Mouse (Mus musculus): ENCODE data around the gene Tmem201. TPM values are rescaled to one million over a fixed set of nuclear protein-coding genes. Genes with fewer than 3 reads are reported as not detected.

Gene Tmem201
- polyA plus RNA-seq, 1 experiment: 19.7 TPM

DNA sequence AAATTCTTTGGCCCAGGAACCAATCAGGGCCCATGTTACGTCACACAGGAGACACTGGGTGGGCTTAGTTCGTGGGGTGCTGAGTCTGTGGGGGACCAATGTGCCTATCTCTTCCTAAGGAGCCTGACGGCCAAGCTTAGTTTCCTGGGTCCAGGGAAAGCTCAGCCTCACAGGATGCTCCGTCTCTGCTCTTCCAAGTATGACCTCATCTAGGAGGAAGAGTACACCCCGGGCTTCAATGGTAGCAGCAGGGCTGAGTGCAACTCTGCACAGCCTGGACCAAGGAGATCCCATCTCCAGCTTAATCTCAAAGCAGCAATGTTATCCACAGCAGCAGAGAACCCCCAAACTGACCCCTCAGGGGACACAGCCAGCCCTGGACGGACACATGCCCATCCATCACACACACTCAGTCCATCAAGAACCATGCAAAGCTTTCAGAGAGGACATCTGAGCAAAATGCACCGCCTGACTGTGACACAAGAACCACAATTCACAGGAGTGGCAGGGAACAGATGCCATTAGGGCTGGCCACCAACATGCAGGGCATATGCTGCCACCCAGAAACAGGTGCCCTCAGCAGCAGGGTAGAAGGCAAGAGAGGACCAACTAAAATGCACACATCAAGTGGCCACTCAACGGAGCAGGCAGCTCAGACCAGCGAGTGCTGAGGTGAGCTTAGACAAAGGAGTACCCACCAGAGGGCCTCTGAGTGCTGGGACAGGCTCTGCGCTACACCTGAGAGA is 2.9 kb downstream of the Tmem201 start:
- 83% methylated on average over 10 of the region's 10 CpGs for WGBS
- no peak overlapping the region for H3K27ac ChIP-seq (ENCODE audit: insufficient read depth, low read depth, low read length)
- no peaks in the 10 kb centered on the region for H3K27me3 ChIP-seq (ENCODE audit: control insufficient read depth, insufficient read depth, low read length)
- H3K4me1 ChIP-seq (ENCODE audit: control insufficient read depth, insufficient read depth, insufficient read length, low read length): peaks cover 10% of the 10 kb centered on the region
- no peak overlapping the region for H3K4me3 ChIP-seq (ENCODE audit: low read depth, low read length)
- no peak for TF ChIP-seq CTCF (IDR thresholded peaks at IDR 0.05; ENCODE audit: extremely low read depth, insufficient read length, insufficient replicate concordance, low read depth, low read length)
- no peak for TF ChIP-seq POLR2A (IDR thresholded peaks at IDR 0.05; ENCODE audit: low read depth, low read length)
- H3K36me3 ChIP-seq (ENCODE audit: control insufficient read depth, insufficient read depth, low read length): peaks cover 5% of the 10 kb centered on the region; the same call in 1 of the 2 replicates

- H3K27me3 ChIP-seq (ENCODE audit: control insufficient read depth, insufficient read depth, low read length): no peaks in the 10 kb centered on the region
- peaks cover 11% of the 10 kb centered on the region; the same call in 1 of the 2 replicates for H3K36me3 ChIP-seq (ENCODE audit: control insufficient read depth, insufficient read depth, low read length)
- no peak for TF ChIP-seq CTCF (IDR thresholded peaks at IDR 0.05; ENCODE audit: extremely low read depth, insufficient read length, insufficient replicate concordance, low read depth, low read length)
- no peak for TF ChIP-seq POLR2A (IDR thresholded peaks at IDR 0.05; ENCODE audit: low read depth, low read length)
- H3K4me1 ChIP-seq (ENCODE audit: control insufficient read depth, insufficient read depth, insufficient read length, low read length): peaks cover 10% of the 10 kb centered on the region
- no peak overlapping the region for H3K27ac ChIP-seq (ENCODE audit: insufficient read depth, low read depth, low read length)
- WGBS: 89% methylated on average over 6 of the region's 6 CpGs
- H3K4me3 ChIP-seq (ENCODE audit: low read depth, low read length): no peak overlapping the region
Measured at GRCm38 (mm10) chr4:149734246-149734645, 3.6 kb downstream of the Tmem201 start.

- Histone ChIP-seq H3K4me1 (ENCODE audit: control insufficient read depth, insufficient read depth, insufficient read length, low read length) (peaks cover 10% of the 10 kb centered on the region), H3K27ac (ENCODE audit: insufficient read depth, low read depth, low read length) (no peak overlapping the region), H3K27me3 (ENCODE audit: control insufficient read depth, insufficient read depth, low read length) (no peaks in the 10 kb centered on the region), H3K36me3 (ENCODE audit: control insufficient read depth, insufficient read depth, low read length) (peaks cover 13% of the 10 kb centered on the region; the same call in 1 of the 2 replicates), H3K4me3 (ENCODE audit: low read depth, low read length) (no peak overlapping the region)
- TF ChIP-seq CTCF (IDR thresholded peaks at IDR 0.05; ENCODE audit: extremely low read depth, insufficient read length, insufficient replicate concordance, low read depth, low read length): no peak
- no peak for TF ChIP-seq POLR2A (IDR thresholded peaks at IDR 0.05; ENCODE audit: low read depth, low read length)
- 87% methylated on average over 6 of the region's 6 CpGs for WGBS
Measured at GRCm38 (mm10) chr4:149733748-149734147, 4.1 kb downstream of the Tmem201 start.

- WGBS: 71% methylated on average over 10 of the region's 10 CpGs
Measured at GRCm38 (mm10) chr4:149732800-149733199, 5.0 kb downstream of the Tmem201 start.

GRCm38 (mm10) chr4:149732313-149732712 is 5.5 kb downstream of the Tmem201 start:
- TF ChIP-seq POLR2A (IDR thresholded peaks at IDR 0.05; ENCODE audit: low read depth, low read length): no peak
- TF ChIP-seq CTCF (IDR thresholded peaks at IDR 0.05; ENCODE audit: extremely low read depth, insufficient read length, insufficient replicate concordance, low read depth, low read length): no peak
- Histone ChIP-seq H3K4me1 (ENCODE audit: control insufficient read depth, insufficient read depth, insufficient read length, low read length) (peaks cover 9% of the 10 kb centered on the region), H3K27ac (ENCODE audit: insufficient read depth, low read depth, low read length) (no peak overlapping the region), H3K4me3 (ENCODE audit: low read depth, low read length) (no peak overlapping the region), H3K36me3 (ENCODE audit: control insufficient read depth, insufficient read depth, low read length) (peaks cover 19% of the 10 kb centered on the region), H3K27me3 (ENCODE audit: control insufficient read depth, insufficient read depth, low read length) (no peaks in the 10 kb centered on the region)
- WGBS: 79% methylated on average over 3 of the region's 3 CpGs

More at GRCm38 (mm10) chr4:149732800-149733199, 5.0 kb downstream of the Tmem201 start:
- Histone ChIP-seq H3K36me3 (ENCODE audit: control insufficient read depth, insufficient read depth, low read length) (peaks cover 15% of the 10 kb centered on the region; the same call in 1 of the 2 replicates), H3K27ac (ENCODE audit: insufficient read depth, low read depth, low read length) (no peak overlapping the region), H3K4me3 (ENCODE audit: low read depth, low read length) (no peak overlapping the region), H3K4me1 (ENCODE audit: control insufficient read depth, insufficient read depth, insufficient read length, low read length) (peaks cover 10% of the 10 kb centered on the region), H3K27me3 (ENCODE audit: control insufficient read depth, insufficient read depth, low read length) (no peaks in the 10 kb centered on the region)
- TF ChIP-seq CTCF (IDR thresholded peaks at IDR 0.05; ENCODE audit: extremely low read depth, insufficient read length, insufficient replicate concordance, low read depth, low read length): no peak

- H3K27ac ChIP-seq (ENCODE audit: insufficient read depth, low read depth, low read length): no peak overlapping the region
- no peaks in the 10 kb centered on the region; the same call in 1 of the 2 replicates for H3K4me1 ChIP-seq (ENCODE audit: control insufficient read depth, insufficient read depth, insufficient read length, low read length)
- WGBS: 49% methylated on average over 7 of the region's 7 CpGs
- no peak for TF ChIP-seq CTCF (IDR thresholded peaks at IDR 0.05; ENCODE audit: extremely low read depth, insufficient read length, insufficient replicate concordance, low read depth, low read length)
- no peak for TF ChIP-seq POLR2A (IDR thresholded peaks at IDR 0.05; ENCODE audit: low read depth, low read length)
- H3K36me3 ChIP-seq (ENCODE audit: control insufficient read depth, insufficient read depth, low read length): peaks cover 27% of the 10 kb centered on the region
- H3K4me3 ChIP-seq (ENCODE audit: low read depth, low read length): no peak overlapping the region
- no peaks in the 10 kb centered on the region for H3K27me3 ChIP-seq (ENCODE audit: control insufficient read depth, insufficient read depth, low read length)
Measured at GRCm38 (mm10) chr4:149730827-149731226, 7.0 kb downstream of the Tmem201 start.

DNA sequence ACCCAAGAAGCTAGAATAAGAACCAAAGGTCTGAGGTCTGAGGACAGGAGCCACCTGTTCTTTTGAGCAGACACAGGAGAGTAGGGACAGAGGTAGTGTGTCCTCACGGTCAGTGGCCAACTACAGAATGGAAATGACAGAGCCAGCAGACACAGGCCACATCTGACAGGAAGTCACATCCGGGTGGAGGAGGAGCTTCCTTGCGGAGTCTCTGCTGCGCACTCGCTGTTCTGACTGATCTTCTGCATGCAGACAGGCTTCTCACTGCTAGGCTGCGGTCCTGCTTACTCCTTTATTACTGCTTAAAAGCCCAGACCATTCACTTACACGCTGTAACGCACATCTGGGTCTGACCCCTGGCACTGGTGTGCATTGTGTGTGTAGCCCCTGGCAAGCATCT is 9.0 kb downstream of the Tmem201 start:
- WGBS: 81% methylated on average over 8 of the region's 8 CpGs
- H3K27me3 ChIP-seq (ENCODE audit: control insufficient read depth, insufficient read depth, low read length): no peaks in the 10 kb centered on the region
- TF ChIP-seq CTCF (IDR thresholded peaks at IDR 0.05; ENCODE audit: extremely low read depth, insufficient read length, insufficient replicate concordance, low read depth, low read length) (no peak), POLR2A (IDR thresholded peaks at IDR 0.05; ENCODE audit: low read depth, low read length) (no peak)
- no peak overlapping the region for H3K27ac ChIP-seq (ENCODE audit: insufficient read depth, low read depth, low read length)
- no peaks in the 10 kb centered on the region; the same call in 1 of the 2 replicates for H3K4me1 ChIP-seq (ENCODE audit: control insufficient read depth, insufficient read depth, insufficient read length, low read length)
- H3K36me3 ChIP-seq (ENCODE audit: control insufficient read depth, insufficient read depth, low read length): peaks cover 27% of the 10 kb centered on the region
- H3K4me3 ChIP-seq (ENCODE audit: low read depth, low read length): no peak overlapping the region

All from small intestine, adult 2 months (tissue).